Mouse (Mus musculus) heart, adult 11 months (tissue): Measurements from ENCODE around the gene Pcnp.
A peak's percentile ranks its signal among the peaks of the same experiment; 100 is the strongest.

ENCODE experiments used
- DNase-seq: peaks from one replicate; pipeline ENCODE4 v3.0.0; 2022

Pcnp gene

DNA sequence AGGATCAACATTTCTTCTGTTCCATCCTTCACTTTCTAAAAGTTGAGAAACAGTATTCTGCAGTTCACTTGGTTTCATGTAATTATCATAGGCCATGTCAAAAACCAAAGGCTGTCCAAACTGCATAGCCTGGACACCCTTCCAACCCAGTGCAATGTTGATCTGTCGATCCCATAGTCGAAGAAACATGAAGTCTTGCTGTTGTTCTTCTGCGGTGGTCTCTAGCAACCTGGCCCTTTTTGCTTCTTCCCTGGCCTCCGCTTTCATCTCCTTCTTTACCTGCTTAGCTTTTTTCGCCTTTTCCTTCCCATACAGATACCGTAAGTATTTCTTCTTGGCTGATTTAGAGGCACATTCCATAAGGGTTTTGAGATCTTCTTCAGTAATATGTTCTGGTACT is 5.0 kb upstream of the Pcnp start:
- DNase-seq, result peak; percentile 68

DNA sequence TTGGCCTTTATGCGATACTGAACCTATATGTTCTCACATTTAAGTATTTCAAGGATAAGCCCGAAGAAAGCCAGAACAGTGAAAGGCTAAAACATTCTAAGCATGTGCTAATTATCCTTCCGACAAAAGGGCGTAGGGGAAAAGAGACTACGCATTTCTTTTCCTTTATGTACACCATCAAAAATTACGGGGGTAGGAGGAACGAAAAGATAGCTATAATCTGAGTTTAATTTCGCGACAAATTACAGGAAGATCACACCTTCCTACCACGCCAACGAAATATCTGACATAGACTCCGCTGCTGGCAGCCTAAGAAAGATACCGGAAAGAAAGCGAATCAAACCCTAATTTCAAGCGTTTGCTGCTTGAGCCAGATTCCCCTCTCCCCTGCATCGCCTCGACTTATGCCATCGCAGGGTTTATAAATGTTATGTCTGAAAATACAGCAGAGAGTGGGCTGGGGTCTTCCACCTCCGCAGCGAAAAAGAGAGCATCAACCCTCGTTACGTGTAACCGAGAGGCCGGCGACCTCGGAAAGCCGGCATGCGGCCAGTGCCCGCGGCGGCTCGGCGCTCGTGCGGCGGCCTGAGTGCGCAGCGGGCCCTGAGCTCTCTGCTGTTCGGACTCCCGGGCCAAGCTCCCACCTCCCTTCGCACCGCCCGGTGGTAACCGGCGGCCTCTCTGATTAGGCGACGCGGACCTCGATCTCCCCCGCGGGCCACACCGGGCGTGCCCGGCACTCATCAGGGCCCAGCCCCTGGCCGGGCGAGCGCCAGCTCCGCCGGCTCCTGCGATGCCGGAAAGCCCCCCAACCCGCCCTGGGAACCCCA is 602 bp downstream of the Pcnp start:
- DNase-seq, result peak; percentile 89

DNA sequence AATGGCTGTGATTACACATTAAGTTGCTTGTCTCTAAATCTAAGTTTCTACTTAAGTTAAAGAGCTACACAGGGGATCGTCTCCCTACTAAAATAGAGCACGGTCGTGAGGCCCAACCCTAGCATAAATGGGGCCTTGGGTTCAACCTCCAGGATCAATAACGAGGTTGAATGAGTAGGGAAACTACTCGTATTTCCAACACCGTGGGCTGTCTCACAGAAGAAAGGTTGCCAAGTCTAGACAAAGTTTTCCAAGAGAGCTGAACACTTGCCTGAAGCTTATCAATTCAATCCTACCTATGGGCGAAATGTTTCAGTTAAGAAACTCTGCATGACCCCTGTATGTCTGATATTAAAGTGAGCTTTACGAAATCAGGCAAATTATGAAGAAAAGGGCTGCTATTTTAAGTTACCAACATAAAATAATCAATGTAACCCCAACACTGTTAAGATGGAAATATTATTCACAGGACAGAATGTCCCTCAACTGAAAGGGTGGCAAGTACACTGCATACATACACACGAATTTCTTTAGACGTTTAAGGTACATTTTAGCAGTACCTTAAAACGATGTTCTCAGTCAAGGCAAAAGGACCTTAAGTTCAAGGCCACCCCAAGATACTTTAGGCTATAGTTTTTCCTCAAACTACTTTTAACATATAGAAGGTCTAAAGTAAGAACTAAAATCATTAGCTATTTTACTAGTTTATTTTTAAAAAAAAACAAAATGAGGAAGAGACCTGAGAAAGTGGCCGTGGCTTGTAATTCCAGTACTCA is 1.5 kb downstream of the Pcnp start:
- DNase-seq, result peak; percentile 61

DNA sequence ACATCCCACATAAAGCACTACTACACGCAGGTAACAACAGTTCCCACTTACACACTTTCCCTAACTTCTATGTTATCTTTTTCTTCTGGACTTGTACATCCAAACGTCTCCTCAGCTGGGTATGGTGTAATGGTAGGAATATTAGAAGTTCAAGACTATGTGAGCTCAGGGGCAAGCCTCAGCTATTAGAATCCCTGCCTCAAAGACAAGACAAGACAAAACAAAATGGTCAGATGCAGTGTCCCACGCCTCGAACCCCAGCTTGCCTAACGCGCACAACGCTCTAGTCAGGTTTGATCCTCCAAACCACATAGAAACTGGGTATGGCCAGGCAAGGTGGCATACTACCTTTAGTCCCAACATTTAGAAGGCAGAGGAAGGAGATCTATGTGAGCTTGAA is 9.9 kb downstream of the Pcnp start:
- peak; percentile 84 for DNase-seq

DNA sequence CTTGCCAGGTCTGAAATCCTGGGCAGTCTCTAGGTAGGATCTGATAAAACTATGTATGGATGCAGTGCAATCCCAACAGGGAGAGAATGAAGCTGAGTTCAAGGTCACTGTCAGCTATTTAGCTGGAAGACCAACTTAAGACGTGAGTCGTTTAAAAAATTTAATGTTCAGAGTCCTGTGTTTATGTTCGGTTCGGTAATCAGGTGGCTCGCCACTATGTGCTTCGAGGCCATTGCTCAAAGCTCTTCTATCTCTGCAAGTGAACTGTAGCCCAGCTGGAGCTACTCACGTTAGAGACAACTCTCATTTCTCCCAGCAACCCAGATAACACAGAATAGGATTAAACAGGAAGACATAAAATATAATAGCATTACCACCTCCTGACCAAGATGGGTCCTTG is 15.5 kb downstream of the Pcnp start:
- no peak for DNase-seq

DNA sequence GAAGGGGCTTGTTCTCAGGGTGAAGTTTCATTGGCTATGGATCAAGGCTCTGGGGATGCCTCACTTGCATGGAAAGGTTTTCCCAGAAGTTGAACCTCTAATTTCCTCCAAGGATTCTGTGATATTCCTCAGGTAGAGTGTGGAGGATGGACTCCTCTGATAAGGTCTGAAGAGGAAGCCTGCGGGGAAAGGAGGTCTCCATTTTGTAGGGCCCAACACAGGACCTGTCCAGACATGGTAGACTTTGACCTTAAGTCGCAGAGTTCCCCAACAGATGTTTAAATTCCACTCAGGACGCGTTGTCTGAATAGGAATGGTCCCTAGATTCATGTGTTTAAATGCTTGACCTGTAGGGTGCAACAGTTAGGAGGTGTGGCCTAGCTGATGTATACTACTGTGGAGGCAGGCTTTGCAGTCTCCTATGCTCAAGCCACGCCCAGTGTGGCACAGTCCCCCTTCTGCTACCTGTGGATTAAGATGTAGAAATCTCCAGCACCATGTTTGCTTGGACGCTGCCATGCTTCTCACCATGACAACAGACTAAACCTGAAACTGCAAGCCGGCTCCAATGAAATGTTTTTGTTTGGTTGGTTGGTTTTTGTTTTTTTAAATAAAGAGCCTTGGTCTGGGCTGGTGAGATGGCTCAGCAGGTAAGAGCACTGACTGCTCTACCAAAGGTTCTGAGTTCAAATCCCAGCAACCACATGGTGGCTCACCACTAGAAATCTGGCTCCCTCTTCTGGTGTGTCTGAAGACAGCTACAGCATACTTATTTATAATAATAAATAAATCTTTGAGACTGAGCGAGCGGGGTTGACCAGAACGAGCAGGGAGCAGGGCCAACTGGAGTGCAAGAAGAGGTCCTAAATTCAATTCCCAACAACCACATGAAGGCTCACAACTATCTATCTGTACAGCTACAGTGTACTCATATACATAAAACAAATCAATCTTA is 16.5 kb downstream of the Pcnp start:
- DNase-seq, result peak; percentile 84

DNA sequence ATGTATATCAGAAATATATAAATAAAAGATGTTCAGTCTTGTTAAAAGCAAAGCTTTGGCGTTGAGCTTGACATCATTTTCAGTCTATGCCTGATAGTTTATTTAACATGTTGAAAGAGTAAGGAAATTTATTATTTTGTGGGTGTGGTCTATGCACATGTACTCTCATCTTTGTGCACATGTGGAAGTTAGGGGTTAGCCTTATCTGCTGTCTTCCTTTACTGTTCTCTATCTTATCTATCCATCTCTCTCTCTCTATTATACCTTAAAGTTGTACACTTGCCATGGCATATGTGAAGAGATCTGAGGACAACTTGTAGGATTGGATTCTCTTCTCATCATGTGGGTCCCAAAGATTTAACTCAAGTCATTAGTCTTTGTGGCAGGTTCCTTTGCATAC is 20.7 kb downstream of the Pcnp start:
- DNase-seq, result no peak

DNA sequence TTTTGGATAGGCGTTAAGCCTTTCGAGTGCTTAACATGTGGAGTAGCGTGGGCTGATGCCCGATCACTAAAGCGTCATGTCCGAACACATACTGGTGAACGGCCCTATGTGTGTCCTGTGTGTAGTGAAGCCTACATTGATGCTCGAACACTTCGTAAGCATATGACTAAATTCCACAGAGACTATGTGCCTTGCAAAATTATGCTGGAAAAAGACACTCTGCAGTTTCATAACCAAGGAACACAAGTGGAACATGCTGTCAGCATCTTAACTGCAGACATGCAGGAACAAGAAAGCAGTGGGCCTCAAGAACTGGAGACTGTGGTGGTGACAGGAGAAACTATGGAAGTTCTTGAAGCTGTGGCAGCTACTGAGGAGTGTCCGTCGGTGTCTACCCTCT is 22.7 kb downstream of the Pcnp start:
- DNase-seq, result no peak

DNA sequence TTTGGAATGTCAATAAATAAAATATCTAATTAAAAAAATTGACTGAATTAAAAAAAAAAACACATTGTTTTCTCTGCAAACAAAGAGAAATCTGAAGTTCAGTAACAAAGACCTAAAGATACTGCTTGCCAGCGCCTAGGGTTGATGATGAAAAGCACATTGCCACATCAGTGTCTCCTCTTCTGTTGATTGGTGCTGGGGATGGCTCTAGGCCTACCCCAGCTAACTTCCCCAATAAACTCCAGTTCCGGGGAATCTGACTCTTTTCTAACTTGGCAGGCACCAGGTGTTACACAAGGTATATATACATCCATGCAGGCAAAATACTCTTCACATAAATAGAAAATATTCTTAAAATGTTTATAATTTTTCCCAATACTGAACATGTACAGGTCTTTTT is 35.3 kb downstream of the Pcnp start:
- no peak for DNase-seq

DNA sequence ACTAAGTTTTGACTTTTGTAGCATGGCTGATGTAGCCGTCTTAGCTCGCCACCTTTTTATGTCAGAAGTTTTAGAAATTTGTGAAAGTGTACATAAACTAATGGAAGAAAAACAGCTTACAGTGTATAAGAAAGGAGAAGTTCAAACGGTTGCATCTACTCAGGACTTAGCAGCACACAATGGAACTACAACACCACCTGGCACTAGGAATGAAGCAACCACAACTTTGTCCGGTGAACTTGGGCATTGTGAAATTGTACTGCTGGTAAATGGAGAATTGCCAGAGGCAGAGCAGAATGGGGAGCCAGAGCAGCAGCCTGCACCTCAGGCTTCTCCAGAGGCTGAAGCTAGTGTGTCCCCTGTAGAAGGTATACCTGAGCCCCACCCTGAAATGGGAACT is 39.2 kb downstream of the Pcnp start:
- peak; percentile 54 for DNase-seq

DNA sequence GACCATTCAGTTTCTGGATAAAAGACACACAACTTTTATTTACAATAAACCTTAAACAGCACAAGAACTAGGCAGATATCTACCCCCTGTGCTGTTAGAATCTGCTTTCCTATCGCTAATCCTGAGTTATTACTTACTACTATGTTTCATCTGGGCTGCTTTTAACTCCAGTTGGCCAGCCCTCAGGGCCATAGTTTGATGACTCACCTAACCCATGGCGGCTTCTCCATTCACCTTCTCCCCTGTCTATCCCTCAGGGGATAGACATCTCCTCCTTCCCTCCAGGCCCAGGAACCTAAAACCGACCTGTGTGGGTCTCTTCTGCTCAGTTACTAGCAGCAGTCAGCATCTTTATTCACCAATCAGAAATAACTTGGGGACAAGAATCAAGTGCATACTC is 43.5 kb downstream of the Pcnp start:
- DNase-seq, result peak; percentile 59

DNA sequence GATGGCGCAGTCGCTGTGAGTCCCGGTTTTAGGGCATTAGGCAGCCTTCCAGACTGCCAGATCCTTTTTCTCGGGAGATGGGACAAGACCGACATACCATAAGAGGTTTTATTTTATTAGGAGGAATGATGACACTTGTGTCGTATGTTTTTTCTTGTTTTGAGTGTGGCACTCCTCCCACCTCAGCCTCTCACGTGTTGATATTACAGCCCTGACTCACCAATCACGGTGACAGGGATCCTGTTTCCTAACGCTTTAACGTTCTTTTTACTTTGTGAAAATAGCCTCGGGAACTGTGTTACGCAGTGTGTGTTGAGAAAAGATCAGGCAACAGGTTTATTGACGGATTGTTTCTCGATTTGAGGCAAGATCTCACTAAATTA is 54.6 kb downstream of the Pcnp start:
- DNase-seq, result no peak

DNA sequence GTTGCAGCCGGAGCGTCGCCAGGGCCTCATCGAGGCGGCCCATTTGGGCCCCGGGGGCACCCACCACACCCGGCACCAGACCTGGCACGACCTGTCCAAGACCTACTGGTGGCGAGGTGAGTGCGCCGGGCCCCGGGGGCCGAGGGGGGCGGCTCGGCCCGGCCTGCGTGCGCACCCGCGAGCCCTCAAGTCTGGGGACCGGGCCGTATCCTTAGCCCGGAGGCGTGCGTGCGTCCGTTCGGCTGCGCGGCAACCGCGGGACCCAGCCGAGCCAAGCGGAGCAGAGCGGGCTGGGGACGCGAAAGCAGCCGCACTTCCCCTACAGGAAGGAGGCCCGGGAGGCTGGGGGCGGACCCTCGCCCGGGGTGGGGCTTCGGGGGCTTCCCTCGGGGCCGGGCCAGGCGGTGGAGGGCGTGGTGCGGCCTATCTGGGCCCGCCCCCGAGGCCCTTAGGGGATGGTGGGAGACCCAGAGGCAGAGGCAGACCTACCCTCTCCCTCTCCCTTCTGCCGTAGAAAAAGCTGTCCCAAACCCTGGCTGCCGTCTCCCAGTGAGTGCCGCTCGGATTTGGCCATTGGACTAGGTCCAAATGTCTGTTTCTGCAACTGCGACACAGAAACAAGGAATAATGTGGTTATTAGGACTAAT is 55.2 kb downstream of the Pcnp start:
- DNase-seq, result peak; percentile 100

DNA sequence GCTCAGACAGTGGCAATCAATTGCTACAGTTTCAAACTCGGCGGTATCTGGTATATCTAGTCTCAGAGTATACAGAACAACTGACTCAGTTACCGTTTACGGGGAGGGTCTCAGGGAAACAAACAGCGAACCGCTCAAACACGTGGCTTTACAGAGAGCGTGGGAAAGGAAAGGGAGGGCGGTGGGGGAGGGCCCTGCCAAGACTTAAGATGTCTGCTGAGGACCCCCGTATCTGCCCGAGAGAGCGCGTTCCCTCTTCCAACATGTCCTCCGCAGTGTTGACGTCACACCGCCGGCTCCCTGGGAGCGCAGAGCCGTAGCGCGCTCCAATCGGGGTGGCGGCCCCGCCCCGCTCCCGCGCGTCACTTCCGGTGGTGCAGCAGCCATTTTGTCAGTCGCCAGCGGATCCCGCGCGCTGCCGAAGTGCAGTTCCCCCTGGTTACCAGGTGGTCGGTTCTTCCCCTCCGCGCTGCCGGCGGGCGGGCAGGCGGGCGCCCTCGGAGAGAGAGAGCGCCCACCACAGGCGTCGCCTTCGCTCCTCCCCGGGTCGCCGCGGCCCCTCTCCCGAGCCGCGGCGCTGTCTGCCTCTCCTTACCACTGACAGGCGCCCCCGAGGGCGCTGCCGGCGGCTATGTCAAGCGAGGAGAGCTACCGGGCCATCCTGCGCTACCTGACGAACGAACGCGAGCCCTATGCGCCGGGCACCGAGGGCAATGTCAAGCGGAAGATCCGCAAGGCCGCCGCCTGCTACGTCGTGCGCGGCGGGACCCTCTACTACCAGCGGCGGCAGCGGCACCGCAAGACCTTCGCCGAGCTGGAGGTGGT is 55.9 kb downstream of the Pcnp start, which contains the start of gene Zbtb11:
TSS of gene Zbtb11 (plus strand) at position 453 of the 825 bp plus-strand sequence.
- peak; percentile 100 for DNase-seq

DNA sequence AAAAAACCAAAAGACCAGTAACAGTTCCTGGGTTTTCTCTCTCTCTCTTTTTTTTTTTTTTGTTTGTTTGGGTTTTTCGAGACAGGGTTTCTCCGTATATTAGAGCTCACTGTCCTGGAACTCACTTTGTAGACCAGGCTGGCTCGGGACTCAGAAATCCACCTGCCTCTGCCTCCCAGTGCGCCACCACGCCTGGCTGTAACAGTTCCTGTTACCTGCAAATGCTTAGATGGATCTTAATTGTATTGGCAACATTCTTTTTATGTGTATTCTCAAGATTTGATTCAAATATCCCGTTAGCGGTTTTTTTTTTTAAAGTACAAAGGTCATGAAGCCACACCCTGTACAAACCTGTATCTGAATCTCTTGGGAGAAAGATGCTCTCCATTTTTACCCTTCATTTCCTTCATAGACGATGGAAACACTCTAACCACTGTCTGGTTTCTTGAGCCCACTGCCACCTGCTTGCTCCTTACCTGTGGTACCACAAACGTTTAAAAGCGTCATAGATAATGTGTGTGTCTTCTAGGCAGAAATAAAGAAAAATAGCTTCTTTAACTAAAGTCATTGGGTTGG is 56.8 kb downstream of the Pcnp start:
- DNase-seq, result peak; percentile 69

DNA sequence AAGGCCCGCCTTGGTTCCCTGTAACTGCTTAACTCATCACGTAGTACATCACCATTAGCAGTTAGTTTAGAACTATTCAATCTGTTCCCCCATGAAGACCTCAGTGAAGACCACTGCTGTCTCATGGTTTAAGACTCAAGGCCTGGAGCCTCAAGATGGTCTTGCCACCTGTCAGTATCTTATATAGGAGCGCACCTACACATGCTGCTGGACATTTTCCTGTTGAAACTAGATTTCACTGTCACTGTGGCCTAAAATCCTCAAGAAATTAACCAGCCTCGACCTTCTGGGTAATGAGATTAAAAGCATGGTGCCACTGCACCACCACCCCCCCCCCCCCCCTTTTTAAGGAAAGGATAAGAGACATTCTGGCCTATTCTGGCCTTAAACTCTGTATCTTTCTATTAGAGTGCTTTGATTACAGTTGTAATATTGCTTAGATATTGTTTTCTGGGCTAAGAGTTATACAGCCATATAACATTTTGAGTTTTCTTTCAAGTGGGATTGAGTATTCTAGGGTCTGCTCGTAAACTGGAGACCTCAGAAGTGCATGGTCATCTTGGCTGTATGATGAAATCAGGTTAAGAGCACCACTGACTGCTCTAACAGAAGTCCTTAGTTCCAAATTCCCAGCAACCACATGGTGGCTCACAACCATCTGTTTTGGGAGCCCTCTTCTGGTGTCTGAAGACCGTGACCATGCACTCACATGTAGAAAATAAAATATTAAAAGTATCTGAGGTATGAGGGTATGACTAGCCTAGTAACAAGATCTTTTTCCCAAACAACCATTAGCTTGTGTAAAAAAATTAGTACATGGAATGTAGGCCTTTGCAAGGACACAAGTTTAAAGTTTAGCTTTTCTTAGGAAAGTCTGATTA is 57.6 kb downstream of the Pcnp start:
- peak; percentile 58 for DNase-seq

DNA sequence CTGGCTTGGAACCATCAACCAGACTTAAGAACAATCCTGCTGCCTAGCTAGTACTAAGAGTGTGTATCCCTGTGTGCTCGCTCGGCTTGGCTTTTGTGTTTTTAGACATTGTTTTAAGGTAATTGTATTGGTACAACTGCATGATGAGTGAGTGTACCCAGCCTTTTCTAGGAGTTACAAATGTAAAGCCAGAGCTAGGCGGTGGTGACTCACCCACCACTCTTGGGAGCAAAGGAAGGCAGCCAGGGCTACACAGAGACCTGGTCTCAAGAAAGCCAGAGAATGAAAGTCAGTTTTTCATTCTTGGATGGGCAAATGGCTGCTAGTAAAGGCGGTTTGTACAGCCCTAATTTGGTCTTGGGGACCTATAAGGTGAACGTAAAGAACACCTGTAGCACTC is 59.1 kb downstream of the Pcnp start:
- no peak for DNase-seq

DNA sequence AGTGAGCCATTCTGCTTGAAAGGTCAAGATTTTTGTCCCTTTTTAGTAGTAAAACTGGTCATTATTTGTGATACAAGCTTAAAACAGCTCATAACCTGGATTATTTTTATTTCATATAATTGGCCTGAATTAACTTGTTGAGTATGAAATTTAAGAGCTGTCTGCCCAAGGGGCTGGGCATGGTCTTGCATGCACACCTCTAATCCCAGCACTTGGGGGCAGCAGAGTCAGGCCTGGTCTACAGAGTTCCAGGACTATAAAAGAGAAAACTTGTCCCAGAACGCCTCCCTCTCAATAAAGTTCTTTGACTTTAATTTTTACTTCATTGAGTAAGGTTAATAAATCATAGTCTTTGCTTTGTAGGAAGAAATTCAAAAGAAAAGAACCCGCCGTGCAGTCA is 60.4 kb downstream of the Pcnp start:
- DNase-seq, result peak; percentile 90

DNA sequence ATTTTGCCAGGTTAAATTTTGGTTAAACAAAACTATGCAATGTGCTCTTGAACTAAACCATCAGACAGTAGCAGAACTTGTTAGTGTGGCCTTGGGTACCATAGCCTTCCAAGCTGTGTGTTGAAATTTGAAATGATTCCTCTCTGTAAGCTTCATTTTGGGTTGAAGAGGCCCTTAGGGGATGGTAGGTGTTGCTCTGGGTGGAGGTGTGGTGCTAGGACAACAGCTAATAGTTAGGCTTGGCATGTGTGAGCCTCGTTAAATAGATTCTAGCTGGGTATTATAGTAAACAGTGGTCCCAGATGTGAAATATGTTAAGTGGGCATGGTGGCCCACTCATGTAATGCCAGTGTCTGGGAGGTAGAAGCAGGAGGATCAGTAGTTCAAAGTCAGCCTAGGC is 62.3 kb downstream of the Pcnp start:
- peak; percentile 70 for DNase-seq

DNA sequence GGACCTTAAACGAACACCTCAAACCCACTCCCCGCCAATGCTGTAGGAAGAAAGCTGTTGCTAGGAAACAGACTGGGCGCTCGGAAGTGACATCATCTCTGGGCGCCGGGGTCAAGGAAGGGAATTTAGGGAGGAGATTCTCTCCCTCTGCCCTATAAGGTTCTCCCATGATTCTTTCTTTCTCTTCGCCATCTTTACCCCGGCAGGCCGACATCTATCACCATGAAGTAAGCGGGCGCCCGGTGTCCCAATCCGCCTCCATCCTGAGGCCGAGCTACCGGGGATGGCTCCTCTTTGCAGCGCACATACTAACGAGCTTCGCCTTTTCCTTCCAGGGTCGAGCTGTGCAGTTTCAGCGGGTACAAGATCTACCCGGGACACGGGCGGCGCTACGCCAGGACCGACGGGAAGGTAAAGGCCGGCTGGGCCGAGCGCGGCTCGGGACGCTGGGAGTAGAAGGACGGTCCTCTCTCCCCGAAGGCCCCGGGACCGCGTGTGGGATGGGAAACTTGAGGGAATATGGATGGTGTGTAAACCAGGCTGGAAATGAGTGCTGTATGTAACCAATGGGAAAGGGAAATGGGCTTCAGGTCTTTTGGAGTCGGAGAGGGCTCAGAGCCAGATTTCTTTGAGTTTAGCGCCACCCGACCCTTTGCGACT is 63.2 kb downstream of the Pcnp start, which contains the start of gene Rpl24:
TSS of gene Rpl24 (plus strand) at position 64 of the 660 bp plus-strand sequence.
- DNase-seq, result peak; percentile 99
